Mouse (Mus musculus): ENCODE data around the gene Pcyt2. TPM values are rescaled to one million over a fixed set of nuclear protein-coding genes. Genes with fewer than 3 reads are reported as not detected.

Pcyt2 gene
- total RNA-seq (2021), result 10 to 100 TPM; 48.2 to 54.6 TPM

DNA sequence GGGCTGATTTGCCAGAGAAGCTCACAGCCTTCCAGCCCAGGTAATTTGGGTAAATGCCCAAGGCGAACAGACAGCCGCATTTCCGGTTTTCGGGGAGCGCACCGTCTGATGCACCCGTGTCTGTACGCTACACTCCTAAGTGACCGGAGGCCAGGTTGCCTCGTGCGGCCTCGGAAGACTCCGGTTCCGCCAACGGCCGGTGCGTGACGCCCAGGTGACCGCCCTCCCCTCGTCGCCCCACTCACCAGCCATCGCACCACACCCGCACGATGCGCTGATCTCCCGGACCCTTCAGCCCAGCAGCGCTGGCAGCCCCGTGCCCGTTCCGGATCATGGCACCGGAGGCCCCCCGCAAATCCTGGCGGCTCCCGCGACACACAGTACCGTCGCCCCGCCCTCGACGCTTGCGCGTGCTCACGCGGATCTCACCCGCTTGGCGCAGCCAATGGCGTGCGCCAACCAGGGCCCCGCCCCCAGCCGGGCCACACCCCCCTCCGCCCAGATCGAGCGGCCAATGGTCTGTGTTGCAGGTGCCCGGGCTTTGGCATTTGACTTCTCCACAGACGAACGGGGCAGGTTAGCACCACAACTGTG, at the start of gene Pcyt2:
Gene Pcyt2, minus strand, starts transcription at position 418 of the 594 bp plus-strand sequence.
- intact Hi-C loops (cut with DNase I), result no loop called here
- peak; percentile 84 to 86 for DNase-seq

DNA sequence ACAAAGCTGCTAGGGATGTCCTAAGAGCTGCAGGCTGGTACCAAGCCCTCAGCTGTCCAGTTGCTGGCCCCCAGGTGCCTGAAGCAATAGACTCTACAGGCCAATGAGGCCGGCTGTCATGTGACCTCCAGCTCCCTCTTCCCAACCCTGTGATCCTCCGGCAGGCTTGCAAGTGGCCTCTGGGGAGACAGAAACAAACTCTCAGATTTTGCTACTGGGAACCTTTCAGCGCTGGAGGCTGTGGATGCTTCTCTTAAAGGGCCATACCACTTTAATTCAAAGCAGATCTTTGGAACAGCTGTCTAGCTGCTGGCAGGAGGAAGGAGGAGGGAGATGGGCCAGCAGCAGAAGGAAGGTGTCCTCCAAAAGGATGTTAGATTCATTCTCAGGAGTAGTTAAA, 48.9 kb upstream of the Pcyt2 start:
- no peak for DNase-seq
- intact Hi-C loops (cut with DNase I), result no loop called here

DNA sequence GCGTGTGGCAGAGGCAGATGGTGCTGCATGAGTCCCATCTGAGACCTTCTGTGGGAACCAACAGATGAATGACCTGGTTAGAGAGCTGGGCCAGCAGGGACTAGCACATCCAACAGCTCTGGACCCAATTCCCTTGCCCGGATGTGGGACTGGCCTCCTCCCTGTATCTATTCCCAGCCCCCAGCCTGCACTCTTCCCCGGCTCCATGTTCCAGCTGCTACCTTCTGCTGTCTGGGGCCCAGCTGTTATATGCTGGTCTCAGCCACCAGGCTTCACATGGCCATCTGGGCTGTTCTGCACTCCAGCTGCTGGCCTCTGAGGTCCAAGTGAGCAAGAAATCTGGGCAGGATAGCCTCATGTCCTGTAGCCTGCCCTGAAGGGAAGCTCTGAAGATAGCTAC, 47.7 kb upstream of the Pcyt2 start:
- DNase-seq, result peak; percentile 59
- intact Hi-C loops (cut with DNase I), result no loop called here

DNA sequence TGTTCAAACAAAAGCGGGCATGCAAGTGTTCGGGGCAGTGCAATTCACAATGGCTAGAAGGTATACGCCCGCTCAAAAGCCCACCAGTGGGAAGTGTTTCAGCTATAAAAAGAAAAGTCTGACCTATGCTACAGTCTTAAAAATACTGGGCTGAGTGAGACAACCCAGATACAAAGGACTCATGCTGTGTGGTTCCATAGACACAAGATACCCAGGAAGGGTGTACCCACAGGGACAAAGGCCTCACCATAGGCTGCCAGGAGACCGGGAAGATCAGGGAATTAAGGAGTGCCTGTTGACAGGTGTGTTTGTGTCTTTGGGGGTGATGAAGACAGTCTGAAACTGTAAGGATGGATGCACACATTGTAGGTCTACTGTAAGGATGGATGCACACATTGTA, 46.0 kb upstream of the Pcyt2 start:
- no peak for DNase-seq
- intact Hi-C loops (cut with DNase I), result no loop called here

DNA sequence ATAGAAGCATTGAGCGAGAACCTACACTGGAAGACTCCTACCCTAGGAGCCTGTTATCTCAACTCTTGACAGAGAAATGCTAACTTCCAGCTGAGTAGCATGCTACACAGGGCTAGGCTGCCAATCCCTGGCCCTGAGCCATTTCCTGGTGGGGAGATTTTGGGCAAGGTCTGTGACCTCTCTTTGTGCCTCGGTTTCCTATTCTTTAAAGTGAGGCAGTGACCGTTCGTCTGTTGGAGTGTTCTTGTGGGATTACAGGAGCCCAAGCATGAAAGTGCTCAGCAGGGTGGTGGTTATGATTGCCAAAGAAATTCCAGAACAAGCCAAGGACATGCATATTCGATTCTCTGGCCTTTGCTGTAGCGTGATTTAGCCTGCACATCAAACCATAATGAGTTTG, 45.0 kb upstream of the Pcyt2 start:
- intact Hi-C loops (cut with DNase I), result no loop called here
- DNase-seq, result no peak

DNA sequence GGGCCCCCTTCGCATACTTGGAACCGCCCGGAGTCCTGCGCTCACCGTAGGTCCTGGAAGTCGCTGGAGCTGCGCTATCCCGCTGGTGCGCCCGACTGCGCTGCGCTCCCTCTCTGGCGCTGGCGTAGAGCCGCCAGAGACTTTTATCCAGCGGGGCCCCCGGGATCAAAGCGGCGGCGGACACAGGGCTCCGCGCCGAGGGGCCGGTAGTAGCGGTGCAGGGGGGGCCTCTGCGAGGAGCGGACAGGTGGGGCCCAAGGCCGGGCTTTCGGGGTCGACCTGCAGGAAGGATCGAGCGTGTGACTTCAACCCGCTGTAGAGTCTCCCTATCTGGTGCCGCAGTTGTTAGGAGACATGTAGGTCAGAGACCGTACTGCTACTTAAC, 43.3 kb upstream of the Pcyt2 start, which contains the start of gene Notum:
Gene Notum, minus strand, starts transcription at position 100 of the 385 bp plus-strand sequence.
- DNase-seq, result no peak
- intact Hi-C loops (cut with DNase I), result no loop called here

DNA sequence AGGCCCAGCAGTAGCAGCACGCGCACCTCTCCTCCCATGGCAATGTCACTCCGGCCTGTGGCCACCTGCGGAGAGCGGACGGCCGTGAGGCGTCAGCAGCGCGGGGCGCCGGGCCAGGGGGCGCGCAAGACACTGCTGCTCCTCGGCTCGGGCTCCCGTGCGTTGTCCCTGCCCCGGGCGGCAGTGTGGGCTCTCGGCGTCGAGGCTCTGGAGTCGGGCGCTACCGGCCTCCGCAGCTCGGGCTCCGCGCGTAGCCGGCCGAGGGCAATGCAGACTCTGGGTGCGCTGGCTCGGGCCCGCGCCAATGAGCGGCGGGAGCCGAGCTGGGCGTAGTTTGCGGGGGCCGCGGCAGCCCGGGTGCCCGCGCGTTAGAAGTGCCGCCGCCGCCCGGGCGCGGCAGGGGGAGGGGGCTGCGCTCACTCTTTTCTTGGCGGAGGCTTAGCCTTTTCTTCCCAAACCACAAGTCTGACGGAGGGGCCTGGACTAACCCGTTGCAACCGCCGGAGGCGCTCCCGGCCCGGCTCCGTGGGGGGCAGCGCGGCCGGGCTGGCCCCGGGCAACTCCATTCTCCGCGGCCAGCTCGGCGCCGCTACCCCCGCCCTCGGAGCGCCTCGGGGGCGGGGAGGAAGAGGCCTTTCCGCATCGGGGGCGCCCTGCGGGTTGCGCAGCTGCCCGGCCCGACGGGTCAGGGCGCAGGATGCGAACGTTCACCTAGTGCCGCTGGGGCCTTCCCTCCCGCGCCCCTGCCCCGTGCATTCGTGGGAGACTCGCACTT, 42.8 kb upstream of the Pcyt2 start:
- peak in 1 of 2 experiments; percentile 37 for DNase-seq
- intact Hi-C loops (cut with DNase I), result no loop called here

DNA sequence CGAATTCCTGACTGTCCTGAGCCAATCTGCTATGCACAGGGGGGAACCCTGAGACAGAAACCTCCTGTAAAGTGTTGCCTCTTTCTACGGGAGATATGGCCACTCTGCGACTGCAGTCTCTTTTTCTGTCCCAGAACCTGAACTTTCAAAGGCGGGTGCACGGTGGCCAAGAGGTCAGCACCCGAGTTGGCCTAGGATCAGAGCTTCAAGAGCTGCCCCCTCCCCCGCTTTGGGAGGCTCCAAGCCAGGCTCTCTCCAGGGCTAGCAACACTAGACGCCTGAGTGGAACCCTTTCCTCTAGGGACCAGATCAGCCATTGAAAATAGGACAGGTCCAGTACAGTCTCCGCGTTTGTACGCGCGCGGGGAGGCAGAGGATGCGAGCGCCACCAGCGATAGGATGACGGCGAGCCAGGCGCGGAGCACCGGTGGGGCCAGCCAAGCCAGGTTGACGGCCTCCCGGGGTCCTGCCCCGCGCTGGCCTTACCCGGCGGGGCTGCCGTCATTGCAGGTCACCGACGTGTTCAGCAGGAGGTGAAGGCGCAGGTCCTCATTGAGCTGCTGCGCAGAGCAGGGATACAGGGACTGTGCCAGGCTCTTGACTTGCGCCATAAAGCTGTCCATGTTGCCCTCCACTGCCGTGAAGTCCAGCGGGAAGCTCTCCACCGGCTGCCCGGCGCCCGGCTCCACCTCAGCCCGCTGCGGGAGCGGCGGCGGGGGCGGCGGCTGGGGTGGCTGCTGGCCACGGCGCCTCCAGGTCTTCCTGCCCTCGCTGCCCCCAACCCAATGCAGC, 42.0 kb upstream of the Pcyt2 start:
- intact Hi-C loops (cut with DNase I), result loop anchor here (1.0 to 2.0 kb wide), 2 partner anchors 53 to 117 kb away; no protein-coding TSS in a partner anchor

DNA sequence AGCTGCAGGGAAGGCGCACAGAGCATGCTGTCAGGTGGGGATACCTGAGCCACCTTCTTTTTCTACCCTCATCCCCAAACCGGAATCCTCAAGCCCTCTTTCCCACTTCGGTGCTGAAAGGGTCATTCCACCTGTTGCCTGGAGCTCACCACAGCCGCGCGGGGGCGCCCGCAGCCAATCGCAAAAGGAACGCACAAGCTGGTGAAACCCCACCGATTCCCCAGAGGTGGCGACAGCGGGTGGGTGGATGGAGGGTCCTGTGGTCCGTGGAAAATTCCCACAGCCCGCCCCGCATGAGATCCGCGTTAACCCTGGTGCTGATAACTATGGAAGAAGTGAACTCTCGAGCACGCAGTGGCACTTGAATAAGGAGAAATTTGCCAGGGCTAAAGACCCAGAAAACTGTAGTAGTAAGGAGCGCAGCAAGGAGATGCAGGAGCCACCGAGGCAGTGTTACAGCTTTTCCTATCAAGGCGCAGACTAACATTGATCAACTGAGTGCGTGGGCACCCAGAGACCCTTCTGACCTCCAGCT, 41.2 kb upstream of the Pcyt2 start:
- intact Hi-C loops (cut with DNase I), result loop anchor here (1.0 to 2.0 kb wide), 2 partner anchors 53 to 118 kb away; no protein-coding TSS in a partner anchor

More for the DNA sequence above, 42.0 kb upstream of the Pcyt2 start:
- no peak for DNase-seq

DNA sequence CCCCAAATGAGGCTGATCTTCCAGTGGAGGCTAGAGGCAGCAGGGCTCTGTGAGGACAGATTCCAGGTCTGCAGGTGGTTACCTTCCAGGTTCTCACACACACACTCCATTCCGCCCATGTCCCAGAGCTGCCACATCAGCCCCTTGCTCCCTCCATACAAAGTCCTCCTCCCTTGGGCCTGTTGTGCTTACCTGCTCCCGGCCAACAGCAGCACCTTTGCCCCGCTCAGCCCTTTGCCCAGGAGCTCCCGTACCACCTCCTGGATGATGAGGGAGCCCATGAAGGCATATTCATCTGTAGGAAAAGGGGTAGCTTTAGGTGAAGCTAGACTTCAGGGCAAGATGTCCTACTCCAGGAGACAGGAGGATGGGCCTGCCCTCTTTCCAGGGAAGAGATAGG, 39.6 kb upstream of the Pcyt2 start:
- no peak for DNase-seq
- intact Hi-C loops (cut with DNase I), result no loop called here

More for the DNA sequence above, 41.2 kb upstream of the Pcyt2 start:
- peak; percentile 78 to 81 for DNase-seq

DNA sequence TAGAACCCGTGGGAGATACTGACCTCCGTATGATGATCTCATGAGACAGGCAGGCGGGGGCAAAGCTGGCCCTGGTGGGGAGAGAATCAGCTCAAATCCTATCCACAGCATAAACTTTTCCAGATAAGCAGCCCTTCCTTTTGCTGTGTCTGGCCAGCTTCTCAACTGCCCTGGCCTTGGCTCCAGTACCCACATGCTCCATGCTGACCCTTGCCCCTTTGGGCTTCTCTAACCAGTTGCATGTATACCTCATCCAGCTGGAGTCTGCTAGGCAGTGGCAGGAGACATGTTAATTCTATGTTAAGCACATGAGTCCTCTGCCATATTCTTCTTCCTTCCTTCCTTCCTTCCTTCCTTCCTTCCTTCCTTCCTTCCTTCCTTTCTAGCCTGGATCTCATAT, 37.0 kb upstream of the Pcyt2 start:
- no peak for DNase-seq
- intact Hi-C loops (cut with DNase I), result no loop called here

DNA sequence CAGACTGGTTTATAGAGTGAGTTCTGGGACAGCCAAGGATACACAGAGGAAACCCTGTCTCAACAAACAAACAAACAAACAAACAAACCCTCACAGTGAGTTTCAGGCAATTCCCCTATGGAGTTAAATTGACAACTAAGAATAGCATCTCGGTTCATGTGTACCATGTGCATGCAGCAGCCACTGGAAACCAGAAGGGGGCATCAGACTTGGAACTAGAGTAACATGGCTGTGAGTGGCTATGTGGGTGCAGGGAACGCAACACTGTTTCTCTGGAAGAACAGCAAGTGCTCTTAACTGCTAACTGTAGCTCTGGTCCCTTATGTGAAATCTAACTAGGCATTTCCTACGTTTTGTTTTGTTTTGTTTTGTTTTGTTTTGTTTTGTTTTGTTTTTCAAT, 34.1 kb upstream of the Pcyt2 start:
- intact Hi-C loops (cut with DNase I), result no loop called here
- DNase-seq, result no peak

DNA sequence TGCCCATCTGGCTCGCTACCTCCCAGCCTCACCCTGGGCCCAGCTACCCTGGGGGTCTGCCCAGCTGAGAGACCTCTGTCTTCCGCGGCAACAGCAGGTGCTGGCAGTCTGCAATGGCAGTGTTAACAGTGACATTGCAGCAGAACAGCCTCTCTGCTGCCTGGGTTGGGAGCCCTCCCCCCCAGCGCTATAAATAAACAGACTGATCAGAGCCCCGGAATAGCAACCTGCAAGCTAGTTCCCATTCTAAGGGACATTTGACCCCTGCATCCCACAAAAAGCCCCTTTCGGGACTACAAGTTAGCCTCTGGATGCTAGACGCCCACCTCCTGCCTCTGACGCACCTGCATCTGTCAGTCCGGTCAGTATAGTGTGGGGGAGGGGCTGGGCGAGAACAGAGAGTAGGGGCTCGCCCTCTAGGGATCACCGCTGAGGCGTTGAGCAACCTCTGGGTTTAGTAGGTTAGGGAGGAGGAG, 30.3 kb upstream of the Pcyt2 start, which contains the start of gene Myadml2:
Gene Myadml2, minus strand, starts transcription at position 158 of the 476 bp plus-strand sequence.
- intact Hi-C loops (cut with DNase I), result no loop called here
- peak in 1 of 2 experiments; percentile 66 for DNase-seq

DNA sequence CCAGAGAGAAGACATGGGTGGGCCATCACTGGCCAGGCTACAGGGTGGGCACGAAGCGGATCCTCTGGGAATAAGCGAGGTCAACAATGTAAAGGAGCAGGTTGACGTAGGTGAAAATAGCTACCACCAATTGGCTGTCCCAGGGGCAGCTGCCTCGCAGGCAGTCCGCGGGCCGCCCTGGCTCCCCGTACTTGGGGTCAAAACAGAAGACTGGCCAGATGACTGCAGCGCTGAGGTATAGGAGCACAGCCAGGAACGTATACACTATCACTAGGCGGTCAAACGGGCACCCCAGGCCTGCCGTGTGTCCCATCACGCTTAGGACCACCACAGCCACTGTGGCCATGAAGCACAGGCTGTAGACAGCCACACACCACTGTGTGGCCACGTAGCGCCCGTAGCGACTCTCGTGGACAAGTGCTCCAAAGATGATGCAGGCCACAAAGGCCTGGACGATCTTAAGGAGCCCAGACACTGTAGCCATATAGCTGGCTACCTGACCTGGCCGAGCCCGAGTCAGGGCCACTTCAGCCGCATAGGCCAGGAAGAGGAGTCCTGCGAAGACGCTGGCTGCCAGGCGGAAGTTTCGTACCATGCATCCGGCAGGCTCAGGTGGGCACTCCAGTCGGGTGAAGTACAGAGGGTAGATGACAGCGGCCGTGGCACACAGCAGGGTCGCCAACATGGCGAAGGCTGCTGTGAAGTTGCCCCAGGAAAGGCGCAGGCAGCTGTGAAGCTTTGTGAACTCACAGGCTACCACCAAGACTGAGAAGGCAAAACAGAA, 29.5 kb upstream of the Pcyt2 start:
- intact Hi-C loops (cut with DNase I), result no loop called here
- DNase-seq, result no peak

DNA sequence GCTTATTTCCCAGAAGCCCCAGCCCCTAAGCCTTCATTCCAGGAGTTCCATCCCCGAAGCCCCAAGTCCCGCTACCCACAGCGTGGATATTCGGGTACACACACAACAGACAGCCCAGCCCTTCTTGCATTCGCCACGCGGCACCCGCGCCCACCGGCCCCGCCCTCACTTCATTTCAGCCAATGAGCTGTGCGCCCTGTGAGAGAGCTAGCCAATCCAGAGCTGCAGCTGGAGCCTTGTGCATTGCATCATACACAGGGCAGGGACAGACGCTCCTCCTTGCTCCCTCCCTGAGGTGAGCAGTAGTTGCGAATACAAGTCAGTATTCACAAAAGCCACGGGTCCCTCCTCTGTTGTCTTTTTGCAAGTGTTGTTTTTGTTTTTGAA, 25.9 kb upstream of the Pcyt2 start, which contains the start of gene Pycr1:
Gene Pycr1, minus strand, starts transcription at position 169 of the 387 bp plus-strand sequence.
- intact Hi-C loops (cut with DNase I), result no loop called here
- peak; percentile 90 to 92 for DNase-seq

DNA sequence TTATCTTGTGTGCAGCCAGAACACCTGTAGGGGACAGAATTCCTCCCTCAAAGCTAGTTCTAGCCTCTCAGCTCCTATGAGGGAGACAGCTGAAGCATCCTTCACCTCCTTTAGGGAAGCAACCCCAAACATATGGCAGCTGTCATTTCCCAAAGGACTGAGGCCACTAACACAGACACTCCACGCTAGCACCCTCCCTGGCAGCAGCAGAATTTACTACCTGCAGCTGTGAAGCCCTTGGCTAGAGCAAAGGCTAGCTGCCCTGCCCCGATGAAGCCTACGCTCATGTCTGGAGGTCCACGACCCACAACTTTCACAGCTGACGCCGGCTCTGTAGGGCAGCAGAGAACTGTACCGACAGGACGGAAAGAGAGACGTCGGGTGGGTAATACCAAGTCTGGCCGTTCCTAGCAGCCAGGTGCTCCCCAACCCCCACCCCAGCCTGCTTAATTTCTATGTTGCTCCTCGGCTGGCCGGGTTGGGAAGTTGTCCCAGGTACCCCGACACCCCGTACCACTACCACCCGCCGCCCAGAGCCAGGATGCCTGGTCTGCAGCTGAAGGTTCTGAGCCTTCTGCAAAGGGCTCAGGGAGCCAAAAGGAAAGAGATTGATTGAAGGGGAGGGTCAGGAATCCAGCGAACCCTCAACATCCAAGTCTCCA, 25.3 kb upstream of the Pcyt2 start:
- DNase-seq, result no peak
- intact Hi-C loops (cut with DNase I), result no loop called here

DNA sequence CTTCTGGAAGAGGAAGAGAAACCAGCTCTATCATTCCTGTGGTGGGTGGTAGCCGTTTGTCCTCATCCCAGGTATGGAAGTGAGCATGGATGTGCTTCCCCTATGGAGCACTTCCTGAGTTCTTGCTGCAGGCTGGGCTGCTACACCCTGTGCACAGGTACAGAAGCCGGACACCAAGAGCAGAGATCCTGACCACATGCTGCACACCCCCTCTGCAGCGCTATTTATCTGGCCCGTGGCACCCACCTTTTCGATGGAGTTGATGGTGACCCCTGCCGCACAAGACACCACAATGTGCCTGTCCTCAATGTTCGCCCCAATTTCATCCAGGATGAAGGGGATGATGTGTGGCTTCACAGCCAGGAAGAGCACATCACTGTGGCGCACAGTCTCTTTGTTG, 24.1 kb upstream of the Pcyt2 start:
- no peak for DNase-seq
- intact Hi-C loops (cut with DNase I), result no loop called here

DNA sequence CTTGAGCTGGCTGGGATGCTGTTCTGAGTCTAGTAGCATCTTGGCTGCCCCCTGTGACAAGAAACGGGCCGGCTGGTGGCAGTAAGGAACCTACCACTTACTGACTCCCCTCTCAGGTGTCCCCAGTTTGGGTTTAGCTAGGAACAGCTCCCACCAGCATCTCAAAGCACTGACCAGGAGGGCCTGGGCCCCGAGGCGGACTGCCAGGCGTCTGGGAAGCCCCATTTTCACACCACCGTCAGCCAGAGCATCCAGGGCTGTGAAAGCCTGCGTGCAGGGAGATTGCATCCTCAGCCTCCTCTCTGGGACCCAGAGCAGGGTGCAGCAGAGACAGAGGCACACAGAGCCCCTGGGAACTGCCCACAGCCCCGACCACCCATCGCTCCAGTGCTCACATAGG, 23.5 kb upstream of the Pcyt2 start:
- DNase-seq, result no peak
- intact Hi-C loops (cut with DNase I), result no loop called here

DNA sequence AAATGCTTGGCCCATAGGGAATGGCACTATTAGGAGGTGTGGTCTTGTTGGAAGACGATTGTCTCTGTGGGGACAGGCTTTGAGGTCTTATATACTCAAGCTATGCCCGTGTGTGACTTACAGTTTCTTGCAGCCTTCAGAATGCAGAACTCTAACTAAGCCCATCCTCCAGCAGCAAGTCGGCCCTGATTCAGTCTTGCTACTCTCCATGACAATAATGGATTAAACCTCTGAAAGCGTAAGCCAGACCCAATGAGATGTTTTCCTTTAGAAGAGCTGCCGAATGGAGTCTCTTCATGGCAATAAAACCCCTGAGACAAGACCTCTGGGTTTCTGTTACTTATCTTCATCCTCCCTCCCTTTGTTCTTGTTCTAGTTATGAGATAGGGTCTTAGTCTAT, 17.1 kb upstream of the Pcyt2 start:
- no peak for DNase-seq
- intact Hi-C loops (cut with DNase I), result no loop called here

All from heart, postnatal 36 days (tissue).